Mouse (Mus musculus) megakaryocyte progenitor cell, adult 5-6 weeks (primary cell): ENCODE results near the gene Lrp8. TPM values are rescaled to one million over a fixed set of nuclear protein-coding genes. Genes with fewer than 3 reads are reported as not detected.

Source experiments
- ATAC-seq: replicated peaks from 2 replicates; pipeline ENCODE4 v1.8.0; 2016; ENCODE audit warnings: mild to moderate bottlenecking, moderate TSS enrichment, inconsistent platforms; ENCODE audit not compliant: poor library complexity
- total RNA-seq, 2 experiments: library from RNA; stranded (forward) in 1 of 2; stranded (reverse) in 1 of 2; fragments of 157-497, 149-512 nt in 1 of 2; fragments of 200-1000 nt in 1 of 2; gene quantifications; 2 replicates each; pipeline versions ENCODE4 v1.2.3 to v1.2.4; 2015 to 2017

Lrp8 gene
- total RNA-seq, 2 experiments from 2014 or later = 17.3 to 19.7 TPM

DNA sequence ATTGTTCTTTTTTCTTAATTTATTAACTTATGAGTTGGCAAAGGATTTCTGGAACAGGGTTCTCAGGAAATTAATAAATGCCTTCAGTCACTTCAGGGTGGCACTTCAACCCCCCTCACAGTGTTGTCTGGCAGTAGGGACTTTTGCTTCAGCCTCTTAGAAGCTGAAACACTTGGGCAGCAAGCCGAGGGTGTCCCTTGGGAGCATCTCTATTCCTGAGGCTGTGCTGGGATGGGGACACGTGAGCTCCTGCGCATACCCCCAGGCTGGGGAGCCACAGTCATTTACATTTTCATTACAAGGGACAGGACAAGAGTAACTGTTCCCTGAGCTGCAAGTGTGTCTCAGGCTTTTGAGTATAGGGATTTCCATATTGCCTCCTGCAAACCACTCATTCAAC is 35.8 kb downstream of the Lrp8 start:
- ATAC-seq = no peak

DNA sequence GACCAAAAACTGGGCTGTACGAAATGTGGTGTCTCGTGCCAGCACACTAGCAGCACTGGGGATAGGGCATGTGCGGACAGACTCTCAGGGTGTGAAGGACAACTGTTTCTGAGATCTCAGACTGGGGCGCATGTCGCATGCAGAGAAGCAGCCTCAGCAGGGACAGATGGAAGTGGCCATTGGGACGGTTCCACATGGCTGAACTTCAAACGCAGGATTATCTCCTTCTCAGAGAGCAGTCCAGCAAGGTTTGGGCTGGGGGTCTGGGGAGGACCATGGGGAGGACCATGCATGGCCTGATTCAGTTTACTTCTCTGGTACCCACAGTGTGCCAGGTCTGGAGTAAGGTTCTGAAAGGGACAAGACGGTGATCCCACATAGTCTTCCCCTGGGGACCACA is 41.6 kb downstream of the Lrp8 start:
- no peak for ATAC-seq

DNA sequence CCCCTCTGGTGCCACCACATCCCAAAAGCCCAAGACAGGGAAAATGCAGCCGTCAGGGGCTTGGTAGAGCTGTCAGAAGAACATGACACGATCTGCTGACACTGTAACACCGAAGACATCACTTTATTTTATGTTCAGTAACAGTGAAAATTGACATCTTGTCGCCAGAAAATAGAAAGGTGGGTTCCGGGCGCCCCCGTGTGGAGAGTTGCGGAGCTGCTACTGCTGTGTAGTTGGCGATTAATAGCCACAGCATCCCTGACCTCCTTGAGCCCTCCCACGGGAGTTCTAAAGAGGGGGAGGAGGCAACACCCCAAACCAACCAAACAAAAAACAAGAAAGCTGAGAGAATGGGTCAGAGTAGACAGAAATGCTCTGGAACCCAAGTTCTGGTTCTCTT is 42.9 kb downstream of the Lrp8 start:
- ATAC-seq = peak; percentile 83

DNA sequence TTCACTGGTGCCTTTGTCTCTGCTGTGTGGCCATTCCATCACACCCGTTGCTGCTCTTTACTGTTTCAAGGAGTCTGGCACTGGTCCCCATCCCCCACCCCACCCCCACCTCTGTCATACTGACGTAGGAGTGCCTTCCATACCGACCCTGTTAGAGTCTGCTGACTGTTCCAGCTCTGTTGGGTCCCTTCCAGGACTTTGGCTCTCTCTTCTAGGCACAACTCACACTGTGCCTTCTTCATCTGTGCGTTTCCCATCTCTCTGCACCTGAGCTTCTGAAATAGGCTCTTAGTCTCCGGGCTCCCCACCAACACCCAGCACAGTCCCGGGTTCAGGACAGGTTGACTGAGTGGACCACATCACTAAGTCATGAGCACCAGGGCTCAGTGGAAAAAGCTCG is 44.7 kb downstream of the Lrp8 start:
- no peak for ATAC-seq

DNA sequence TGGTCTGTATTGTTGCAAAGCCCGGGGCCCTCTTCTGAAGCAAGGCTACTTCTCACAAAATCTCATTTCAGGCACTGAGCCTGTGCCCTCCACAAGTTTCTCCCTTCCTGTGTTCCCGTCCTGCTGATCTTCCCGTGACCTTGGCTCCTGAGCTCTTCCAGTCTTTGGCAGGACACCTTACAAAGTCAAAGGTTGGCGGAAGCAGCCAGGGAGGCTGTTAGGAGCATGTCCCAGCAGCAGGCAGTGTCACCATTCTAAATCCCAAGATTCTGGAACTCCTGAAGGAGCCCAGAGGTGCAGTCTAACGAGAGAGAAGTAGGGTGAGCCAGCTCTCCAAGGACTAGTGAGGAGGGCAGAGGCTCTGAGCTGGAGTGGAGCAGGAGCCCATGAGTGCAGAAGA is 46.5 kb downstream of the Lrp8 start:
- no peak for ATAC-seq

GRCm38 (mm10) chr4:107849621-107850020 is 47.6 kb downstream of the Lrp8 start:
- no peak for ATAC-seq

GRCm38 (mm10) chr4:107850091-107850490 is 48.0 kb downstream of the Lrp8 start:
- no peak for ATAC-seq

GRCm38 (mm10) chr4:107853333-107853732 is 51.3 kb downstream of the Lrp8 start:
- ATAC-seq = no peak

GRCm38 (mm10) chr4:107853836-107854235 is 51.8 kb downstream of the Lrp8 start:
- ATAC-seq = no peak

GRCm38 (mm10) chr4:107856958-107857686 is 55.1 kb downstream of the Lrp8 start:
- no peak for ATAC-seq

- ATAC-seq = no peak
Measured at GRCm38 (mm10) chr4:107858995-107859394, 56.9 kb downstream of the Lrp8 start.

- ATAC-seq = no peak
Measured at GRCm38 (mm10) chr4:107864866-107865265, 62.8 kb downstream of the Lrp8 start.

DNA sequence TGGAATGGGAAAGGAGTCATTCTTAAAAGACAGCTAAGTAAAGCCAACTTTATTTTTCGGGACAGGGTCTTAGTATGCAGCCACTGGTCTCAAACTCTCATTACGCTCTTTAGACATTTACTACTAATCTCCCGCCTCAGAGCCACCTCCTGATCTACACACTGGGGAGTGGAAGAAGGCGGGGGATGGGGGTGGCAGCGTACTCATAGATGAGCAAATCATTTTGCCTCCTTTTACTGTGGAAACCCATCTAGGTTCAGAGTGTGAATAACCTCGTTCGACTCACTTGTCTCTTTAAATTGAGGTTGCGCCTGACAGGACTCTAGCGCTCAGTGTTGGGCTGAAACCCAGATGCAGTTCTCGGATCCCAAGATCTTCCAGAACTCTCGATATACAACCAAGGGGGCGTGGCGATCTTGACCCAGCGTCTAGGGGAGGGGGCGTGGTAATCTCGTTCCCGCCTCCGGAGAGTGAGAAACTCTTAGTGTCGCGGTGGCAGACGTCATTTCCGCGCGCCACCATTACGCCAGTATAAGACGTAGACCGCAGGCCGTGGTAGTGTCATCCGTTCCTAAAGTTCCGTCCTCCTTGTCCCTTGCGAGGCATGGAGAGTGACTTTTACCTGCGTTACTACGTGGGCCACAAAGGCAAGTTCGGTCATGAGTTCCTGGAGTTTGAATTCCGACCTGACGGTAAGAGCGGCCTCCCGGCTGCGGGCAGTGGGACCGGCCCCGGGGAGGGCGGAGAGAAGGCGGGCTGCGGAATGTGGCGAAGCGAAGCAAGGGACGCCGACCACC is 77.4 kb downstream of the Lrp8 start, which contains the start of gene Magoh:
Gene Magoh, plus strand, starts transcription at position 502 of the 797 bp plus-strand sequence.
- peak; percentile 99 for ATAC-seq

DNA sequence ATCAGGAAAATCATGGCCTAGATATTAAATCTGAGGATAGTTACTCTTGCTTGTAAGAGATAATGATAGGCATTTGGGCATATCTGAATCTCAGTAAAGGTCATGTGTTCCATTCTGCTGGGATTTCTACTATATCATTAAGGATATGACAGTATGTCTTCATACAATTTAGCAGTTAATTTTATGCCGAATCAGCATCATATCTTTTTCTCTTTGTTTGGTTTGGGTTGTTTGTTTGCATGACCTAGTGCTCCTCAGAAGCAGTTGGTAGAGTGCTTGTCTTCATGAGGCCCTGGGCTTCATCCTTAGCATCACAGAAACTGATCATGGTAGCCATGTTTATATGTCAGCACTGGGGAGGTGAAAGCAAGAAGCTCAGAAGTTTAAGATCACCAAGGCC is 79.6 kb downstream of the Lrp8 start:
- no peak for ATAC-seq

DNA sequence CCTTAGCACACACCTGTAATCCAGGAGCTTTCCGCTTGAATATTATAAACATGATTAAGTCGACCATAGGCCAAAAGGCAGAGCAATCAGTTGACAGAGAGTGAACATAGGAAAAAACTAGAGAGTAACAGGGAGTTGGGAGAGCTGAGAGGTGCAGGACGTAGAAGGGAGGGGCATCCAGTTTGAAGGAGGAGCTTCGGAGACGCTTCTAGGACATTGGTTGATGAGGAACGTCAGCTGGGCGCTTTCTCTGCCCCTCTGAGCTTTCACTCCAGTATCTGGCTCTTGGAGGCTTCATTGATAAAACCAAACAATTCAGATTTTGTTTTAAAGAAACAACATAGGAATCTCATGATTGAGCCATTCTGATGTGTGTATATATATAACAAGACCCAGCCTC is 84.3 kb downstream of the Lrp8 start:
- no peak for ATAC-seq

- no peak; the same call in 1 of the 2 replicates for ATAC-seq
Measured at GRCm38 (mm10) chr4:107889385-107889730, 87.3 kb downstream of the Lrp8 start.

GRCm38 (mm10) chr4:107889731-107890432 is 87.8 kb downstream of the Lrp8 start, which contains the start of gene 0610037L13Rik:
Gene 0610037L13Rik (plus strand): TSS chr4:107889813.
- peak; percentile 96 for ATAC-seq

DNA sequence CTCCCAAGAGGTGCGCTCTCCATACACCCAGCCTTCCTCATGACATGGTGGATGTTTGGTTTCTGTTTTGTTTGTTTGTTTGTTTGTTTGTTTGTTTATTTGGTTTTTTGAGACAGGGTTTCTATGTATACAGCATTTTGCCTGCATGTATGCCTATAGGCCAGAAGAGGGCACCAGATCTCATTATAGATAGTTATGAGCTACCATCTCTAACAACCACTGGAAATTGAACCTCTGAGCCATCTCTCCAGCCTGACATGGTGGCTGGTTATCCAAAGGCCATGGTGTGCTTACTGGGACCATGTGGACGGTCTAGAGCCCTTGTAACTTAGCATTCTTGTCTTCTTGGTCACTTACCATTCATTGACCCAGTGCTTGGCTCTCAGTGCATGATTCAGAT is 90.6 kb downstream of the Lrp8 start:
- ATAC-seq = no peak

DNA sequence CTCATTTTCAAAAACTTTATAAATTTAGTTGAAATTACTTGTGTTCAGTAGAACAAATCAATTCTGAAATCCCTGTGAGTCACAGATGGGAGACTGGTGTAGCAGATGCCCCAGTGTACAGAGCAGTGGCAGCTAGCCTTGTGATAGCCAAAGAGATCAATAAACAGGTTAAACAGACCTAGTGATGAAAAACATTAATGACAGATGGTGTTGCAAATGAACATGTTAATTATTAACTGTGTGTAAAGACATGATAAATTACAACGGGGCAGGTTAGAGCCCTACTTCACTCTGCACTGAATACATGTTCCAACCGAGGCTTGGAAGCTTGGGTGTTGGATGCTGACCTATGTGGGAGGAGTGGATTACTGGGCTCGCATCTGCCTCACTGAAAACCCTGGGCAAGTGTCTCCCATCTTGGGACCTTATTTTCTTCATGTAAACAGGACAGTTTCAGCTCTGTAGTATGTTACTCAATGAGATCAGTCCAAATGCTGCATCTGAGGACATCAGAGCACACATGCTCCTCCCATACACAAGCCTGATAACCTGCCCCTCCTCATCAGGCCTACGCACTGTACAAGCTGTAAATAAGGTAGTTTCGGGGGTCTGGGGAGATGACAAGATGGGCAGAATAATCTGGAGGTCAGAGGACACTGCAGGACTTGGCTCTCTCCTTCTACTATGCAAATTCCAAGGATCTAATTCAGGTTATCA is 97.3 kb downstream of the Lrp8 start:
- ATAC-seq = no peak

DNA sequence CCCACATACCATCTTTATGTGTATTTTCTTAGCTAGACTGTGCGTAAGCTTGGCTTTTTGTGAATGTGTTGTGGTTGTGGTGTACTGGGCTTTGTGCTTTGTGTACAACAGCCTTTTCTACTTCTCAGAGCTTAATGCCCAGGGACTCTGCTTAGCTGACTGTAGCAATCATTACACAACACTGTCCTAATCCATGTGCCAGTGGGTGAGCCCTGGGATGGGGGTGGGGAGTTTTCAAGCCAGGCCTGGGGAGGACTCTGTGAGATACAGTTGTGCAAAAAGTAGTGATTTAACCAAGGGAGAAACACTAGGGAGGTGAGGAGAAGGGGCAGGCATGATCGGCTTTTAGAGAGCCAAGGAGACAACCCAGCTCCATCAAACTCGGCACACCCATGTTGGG is 98.1 kb downstream of the Lrp8 start:
- ATAC-seq = no peak

DNA sequence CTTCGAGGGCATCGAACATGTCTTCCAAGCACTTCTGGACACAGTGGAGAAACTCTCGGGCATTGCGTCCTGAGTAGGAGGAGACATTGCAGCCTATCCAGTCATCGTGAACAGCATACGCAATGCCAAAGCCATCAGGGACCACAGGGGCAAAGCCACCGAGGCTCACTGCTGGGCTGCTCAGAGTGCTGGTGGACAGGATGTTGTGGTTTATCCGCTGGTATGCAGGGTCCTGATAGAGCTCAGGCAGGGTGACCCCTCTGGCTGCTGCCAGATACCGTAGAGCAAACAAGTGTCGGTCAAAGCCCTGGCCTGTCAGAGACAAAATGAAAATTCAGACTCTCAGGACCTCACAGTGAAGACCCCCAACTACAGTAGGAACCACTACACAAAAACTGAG is 102.2 kb downstream of the Lrp8 start:
- ATAC-seq = no peak
